Mouse (Mus musculus) common myeloid progenitor, adult 5-6 weeks (primary cell): ENCODE results near the gene Tfr2. TPM values are rescaled to one million over a fixed set of nuclear protein-coding genes. Genes with fewer than 3 reads are reported as not detected.

Experiments used
- ATAC-seq: replicated peaks from 2 replicates; pipeline ENCODE4 v1.8.0; 2016; ENCODE audit warnings: low read depth, mild to moderate bottlenecking, moderate TSS enrichment, inconsistent platforms; ENCODE audit not compliant: poor library complexity, severe bottlenecking
- total RNA-seq: library from RNA; stranded (forward); fragments of 200-1000, 187-1606 nt; gene quantifications from 2 replicates; pipeline ENCODE4 v1.2.3, GENCODE M21; 2017

The Tfr2 gene
- 45.3 and 63.4 TPM in 2 replicates for total RNA-seq

GRCm38 (mm10) chr5:137569665-137570064, at the start of gene Tfr2:
Gene Tfr2, plus strand, starts transcription at chr5:137569840.
- ATAC-seq: peak; percentile 71

- no peak for ATAC-seq
Observed at GRCm38 (mm10) chr5:137521861-137522260, 47.8 kb upstream of the Tfr2 start.

GRCm38 (mm10) chr5:137522711-137523110, 46.9 kb upstream of the Tfr2 start:
- ATAC-seq: no peak

- no peak for ATAC-seq
Observed at GRCm38 (mm10) chr5:137523396-137524250, 46.0 kb upstream of the Tfr2 start.

DNA sequence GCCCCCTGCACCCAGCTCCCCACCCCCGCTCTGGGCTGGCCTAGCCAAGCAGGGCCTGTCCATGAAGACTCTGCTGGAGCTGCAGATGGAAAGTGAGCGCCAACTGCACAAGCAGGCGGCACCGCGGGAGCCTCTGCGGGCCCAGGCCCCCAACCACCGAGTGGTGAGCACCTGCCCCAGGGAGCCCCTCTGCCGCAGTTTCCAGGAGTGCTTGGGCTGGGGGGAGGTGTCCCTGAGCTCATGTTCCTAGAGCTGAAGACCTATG, 45.5 kb upstream of the Tfr2 start:
- no peak for ATAC-seq

DNA sequence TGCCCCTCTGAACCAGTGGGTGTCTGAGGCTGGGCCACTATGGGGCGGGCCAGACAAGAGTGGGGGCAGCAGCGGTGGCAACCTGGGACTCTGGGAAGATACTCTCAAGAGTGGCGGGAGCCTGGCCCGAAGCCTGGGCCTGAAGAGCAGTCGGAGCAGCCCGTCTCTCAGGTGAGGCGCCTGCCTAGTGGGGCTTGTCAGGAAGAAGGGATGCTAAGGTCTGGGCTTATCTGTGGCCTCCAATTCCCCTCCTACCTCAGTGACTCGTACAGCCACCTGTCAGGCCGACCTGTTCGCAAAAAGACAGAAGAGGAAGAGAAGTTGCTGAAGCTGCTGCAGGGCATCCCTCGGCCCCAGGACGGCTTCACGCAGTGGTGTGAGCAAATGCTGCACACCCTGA, 45.0 kb upstream of the Tfr2 start:
- ATAC-seq: no peak

DNA sequence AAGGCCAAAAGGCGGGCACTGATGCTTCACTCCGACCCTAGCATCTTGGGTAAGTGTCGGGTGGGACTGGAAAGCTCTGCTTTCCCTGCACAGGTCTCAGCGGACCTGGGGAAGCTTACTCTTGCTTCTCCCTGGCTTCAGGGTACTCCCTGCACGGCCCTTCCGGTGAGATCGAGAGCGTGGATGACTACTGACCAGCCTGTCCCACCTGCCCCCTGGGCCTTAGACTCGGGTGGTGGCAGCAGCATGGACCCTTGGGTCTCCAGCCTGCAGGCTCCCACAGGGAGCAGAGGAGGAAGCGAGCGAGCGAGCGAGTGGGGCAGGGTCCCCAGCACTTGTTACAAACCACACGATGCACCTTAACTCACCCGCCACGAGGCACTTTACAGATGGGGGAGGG, 44.1 kb upstream of the Tfr2 start:
- no peak for ATAC-seq

DNA sequence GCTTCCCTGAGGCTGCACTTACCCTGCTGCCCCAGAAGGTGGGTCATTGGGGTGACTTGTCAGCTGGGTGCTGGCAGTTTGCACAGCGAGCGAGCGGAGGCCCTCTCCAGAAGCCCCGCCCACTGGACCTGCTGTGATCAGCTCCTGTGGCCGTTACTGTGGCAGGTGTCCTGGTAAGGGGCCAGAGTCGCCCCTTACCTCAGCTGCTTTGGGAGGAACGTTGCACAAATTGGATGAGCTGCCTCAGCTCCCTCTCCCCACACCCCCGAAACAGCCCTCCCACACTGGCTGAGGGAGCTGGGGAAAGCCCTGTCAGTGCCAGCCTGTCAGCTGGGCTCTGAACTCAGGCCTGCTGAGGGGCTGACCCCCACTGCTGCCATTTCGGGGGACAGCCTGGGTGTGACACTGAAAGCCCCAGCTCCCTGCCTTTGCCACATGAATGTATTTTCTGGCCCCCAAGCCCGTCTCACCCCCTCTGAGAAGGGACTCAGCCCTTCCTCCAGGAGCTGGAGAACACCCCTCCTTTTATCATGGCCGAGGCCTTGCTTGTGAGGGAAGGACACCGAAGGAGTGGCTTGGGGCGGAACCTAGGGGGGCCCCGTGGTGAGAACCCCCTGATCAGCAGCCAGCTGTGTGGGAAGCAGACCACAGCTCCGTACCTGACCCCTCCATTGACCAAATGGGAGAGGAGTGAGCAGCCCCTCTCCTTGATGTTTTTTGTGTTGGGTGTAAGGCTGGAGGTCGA, 43.3 kb upstream of the Tfr2 start:
- peak; percentile 55 for ATAC-seq

DNA sequence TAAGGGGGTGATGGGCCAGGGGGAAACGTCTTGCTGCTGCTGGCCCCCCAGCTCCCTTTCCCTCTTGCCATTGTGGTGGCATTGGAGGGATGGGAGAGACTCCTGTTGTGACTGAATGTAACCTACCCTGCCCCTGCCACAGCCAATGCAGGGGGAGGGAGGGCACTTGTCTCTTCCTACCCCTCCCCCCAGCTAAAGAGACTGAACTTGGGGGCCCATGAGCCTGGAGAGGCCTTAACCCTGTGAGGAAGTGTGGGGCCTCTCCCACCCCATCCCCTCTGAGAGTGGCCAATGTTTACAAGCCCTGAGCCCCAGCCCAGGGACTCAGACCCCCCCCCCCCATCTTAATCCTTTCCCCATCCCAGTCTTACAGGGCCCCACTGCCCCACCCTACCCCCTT, 42.2 kb upstream of the Tfr2 start:
- no peak for ATAC-seq

GRCm38 (mm10) chr5:137528247-137528968, 41.2 kb upstream of the Tfr2 start:
- no peak for ATAC-seq

DNA sequence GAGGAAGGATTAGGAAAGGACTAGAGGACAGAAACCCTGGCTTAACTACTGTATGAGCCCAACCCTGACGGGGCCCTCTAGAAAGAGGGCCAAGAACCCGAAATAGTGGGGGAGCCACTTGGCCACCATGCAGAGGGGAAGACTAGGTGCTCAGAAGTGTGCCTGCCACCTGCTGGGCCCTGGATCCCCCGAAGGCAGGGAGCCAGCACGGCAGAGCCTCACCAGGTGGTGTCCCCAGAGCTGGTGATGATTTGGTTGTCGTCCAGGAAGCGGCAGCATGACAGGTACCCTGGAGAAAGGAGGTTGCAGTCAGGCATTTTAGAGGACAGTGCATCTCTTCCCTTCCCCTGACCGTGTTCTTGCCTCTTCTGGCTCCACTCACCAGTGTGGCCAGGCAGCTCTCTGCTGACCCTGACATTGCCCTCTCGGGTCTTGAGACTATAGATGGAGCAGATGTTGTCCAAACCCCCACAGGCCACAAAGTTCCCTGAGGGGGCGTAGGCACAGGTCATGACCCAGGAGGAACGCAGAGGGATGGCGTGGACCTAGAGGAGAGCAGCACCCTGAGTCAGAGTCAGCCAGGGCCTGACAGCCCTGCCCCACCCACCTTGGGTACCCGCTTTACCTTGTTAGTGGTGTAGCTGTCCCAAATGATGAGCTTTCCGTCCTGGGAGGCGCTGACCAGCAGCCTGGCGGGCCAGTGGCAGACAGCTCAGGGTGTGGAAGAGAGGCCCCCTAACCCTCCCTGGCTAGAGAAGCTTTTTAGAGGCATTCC, 40.2 kb upstream of the Tfr2 start:
- ATAC-seq: no peak

DNA sequence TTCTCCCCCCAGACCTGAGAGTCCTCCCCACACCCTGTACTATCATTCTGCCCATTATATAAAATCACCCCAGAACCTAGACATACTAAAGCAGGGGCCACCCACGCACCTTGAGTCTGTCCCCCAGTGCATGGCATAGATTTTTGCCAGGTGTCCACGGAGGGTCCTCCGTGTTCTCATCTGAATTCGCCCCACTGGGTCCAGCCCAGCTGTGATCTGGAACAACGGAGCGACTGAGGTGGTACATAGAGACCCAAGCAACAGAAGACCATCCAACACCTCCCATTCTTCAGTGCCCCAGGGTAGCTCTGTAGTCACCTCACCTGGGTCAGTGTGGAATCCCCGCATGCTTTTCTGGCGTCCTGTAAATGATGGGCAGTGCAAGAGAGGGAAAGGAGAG, 39.6 kb upstream of the Tfr2 start:
- no peak for ATAC-seq

DNA sequence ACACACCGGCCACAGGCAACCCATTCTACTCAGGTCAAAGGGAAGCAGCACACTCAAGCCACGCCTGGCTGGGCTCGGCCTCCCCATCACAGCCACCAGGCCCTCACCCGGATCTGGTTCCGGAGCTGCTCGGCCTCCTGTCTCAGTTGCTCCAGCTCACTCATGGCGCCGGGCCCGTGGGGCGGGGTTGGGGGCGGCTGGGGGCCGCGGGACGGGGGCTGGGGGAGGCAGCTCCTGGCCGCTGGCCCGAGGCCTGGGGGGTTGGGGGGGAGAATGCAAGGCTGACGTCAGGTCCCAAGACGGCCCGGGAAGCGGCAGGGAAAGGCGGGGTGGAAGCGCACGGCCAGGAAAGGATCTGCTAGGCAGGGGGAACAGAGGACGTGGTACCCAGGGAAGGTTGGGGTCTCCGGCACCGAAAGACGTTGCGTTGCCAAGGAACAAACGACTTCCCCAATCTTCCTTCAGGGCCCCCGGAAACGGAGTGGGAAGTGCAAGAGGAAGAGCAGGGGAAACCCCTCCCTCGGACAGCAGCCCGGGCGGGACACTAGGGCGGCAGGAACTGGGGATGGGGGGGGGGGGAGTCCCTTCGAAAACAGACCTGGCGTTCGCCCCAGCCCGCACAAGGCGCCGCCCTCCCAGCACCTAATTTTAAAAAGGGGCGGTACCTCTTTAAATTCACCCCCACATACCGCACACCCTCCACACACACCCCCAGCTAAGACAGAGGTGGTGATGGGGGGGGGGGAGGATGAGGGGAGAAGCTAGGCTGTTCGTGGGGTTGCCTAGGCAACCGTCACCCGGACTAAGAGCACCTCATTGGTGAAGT, 38.8 kb upstream of the Tfr2 start:
- 0 out of 2 replicates have a peak, but pooled peaks have one; percentile 5 for ATAC-seq

DNA sequence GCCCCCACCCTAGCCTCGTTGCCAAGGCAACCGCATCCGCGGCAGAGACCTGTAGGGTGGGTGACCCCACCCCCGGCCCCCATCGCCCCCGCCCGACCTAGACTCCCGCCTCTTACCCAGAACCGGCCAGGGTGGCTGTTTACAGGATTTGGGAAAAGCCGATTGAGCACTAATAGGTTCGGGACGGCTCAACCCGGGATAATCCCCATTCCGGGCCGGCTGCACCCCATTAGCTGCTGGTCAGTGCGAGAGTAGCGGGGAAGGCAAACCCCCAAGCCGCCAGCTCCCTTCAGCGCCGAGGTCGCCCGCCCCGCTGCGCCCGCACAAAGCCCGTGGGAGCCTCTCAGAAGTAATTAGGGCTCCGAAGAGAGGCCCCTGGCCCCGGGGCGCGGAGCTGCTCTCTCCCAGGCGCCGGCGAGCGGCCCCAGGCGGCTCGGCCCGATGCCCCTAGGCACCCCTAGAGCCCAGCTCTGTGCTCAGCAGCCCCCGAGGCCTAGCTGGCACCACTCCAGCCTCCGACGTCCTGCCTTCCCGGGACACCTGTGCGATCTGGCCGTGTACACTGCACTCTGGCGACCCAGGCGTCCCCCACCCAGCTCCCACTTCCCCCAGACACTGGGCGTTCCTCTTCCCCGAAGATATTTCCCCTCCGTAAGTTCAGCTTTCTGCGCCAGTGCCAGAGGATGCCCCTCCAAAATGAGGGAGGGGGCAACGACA, 38.1 kb upstream of the Tfr2 start:
- ATAC-seq: no peak

- no peak for ATAC-seq
Observed at GRCm38 (mm10) chr5:137532131-137532807, 37.4 kb upstream of the Tfr2 start.

DNA sequence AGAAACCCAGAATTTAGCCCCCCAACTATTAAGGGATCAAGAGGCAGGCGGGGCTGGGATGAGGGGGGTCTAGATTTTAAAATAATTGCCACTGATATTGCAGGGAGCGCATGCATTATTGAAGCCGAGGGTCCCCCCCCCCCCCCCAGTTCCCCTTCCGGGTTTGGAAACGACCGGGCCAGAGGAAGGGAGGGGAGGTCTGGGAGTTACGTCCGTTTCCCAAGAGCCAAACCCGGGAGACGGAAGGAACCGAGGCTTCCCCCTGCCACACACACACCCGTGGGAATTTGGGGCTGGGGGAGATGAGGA, 36.9 kb upstream of the Tfr2 start:
- peak; percentile 15 for ATAC-seq

- peak; percentile 81 for ATAC-seq
Observed at GRCm38 (mm10) chr5:137533117-137533827, 36.4 kb upstream of the Tfr2 start, which contains the start of the genes Epo and Gnb2. Gene Epo, minus strand, starts transcription at chr5:137533242. Gene Gnb2, minus strand, starts transcription at chr5:137533510.

GRCm38 (mm10) chr5:137534762-137535161, 34.9 kb upstream of the Tfr2 start:
- ATAC-seq: no peak
